Mouse (Mus musculus) liver, embryonic 15.5 days (tissue): ENCODE data around the gene 9330182L06Rik. TPM values are rescaled to one million over a fixed set of nuclear protein-coding genes. Genes with fewer than 3 reads are reported as not detected.

Experiments
- ATAC-seq: fragments of 200-750 bp; cut with Nextera tagmentation; 2 replicates; pipeline ENCODE4 v1.8.0; 2017; ENCODE audit warnings: moderate number of reproducible peaks, mild to moderate bottlenecking, moderate library complexity; ENCODE audit not compliant: insufficient read depth
- H3K27ac ChIP-seq: fragments of 300-500 bp; sonication (generic); replicated peaks from 2 replicates; pipeline ENCODE4 v1.5.1; 2015; ENCODE audit warnings: mild to moderate bottlenecking, inconsistent platforms
- H3K27me3 ChIP-seq: fragments of 300-500 bp; sonication (generic); 2 replicates; pipeline ENCODE4 v1.6.1; 2015; ENCODE audit warnings: mild to moderate bottlenecking, inconsistent platforms
- H3K36me3 ChIP-seq: fragments of 300-500 bp; sonication (generic); replicated peaks from 2 replicates; pipeline ENCODE4 v1.6.1; 2015; ENCODE audit warnings: moderate library complexity, mild to moderate bottlenecking, inconsistent platforms
- H3K4me1 ChIP-seq: fragments of 300-500 bp; sonication (generic); replicated peaks from 2 replicates; pipeline ENCODE4 v1.6.1; 2015; ENCODE audit warnings: inconsistent platforms
- H3K4me2 ChIP-seq: fragments of 300-500 bp; sonication (generic); 2 replicates; pipeline ENCODE4 v1.6.1; 2015; ENCODE audit warnings: moderate library complexity, mild to moderate bottlenecking, inconsistent platforms
- H3K4me3 ChIP-seq: fragments of 300-500 bp; sonication (generic); replicated peaks from 2 replicates; pipeline ENCODE4 v1.5.1; 2015; ENCODE audit warnings: mild to moderate bottlenecking, inconsistent platforms
- H3K9ac ChIP-seq: fragments of 300-500 bp; sonication (generic); 2 replicates; pipeline ENCODE4 v1.6.1; 2015; ENCODE audit warnings: moderate library complexity, mild to moderate bottlenecking, inconsistent platforms
- H3K9me3 ChIP-seq: fragments of 300-500 bp; sonication (generic); replicated peaks from 2 replicates; pipeline ENCODE4 v1.6.1; 2016; ENCODE audit warnings: inconsistent platforms
- WGBS: fragments of 180-500 bp; shearing (Covaris S2); methylation state at CpG from one replicate; pipeline ENCODE4 v1.1.7; 2015; ENCODE audit warnings: mixed read lengths; ENCODE audit not compliant: insufficient replicate concordance; 5-methylcytosine and 5-hydroxymethylcytosine counted together
- polyA plus RNA-seq: library from polyadenylated mRNA; unstranded; fragments of >200 nt; fragmentation: Nextera tagmentation; extraction: Ambion mirVana; gene quantifications from 2 replicates; pipeline ENCODE4 v1.2.1, GENCODE M21; 2015

Gene 9330182L06Rik
- polyA plus RNA-seq, 1 experiment from 2014 or later = 0.13 TPM

GRCm38 (mm10) chr5:9427581-9428241, 161.8 kb downstream of the 9330182L06Rik start:
- H3K27ac ChIP-seq = no peak overlapping the region
- H3K4me2 ChIP-seq = no peak overlapping the region
- no peak overlapping the region for H3K9ac ChIP-seq
- H3K4me3 ChIP-seq = no peak overlapping the region
- no peaks in the 10 kb centered on the region for H3K36me3 ChIP-seq
- H3K9me3 ChIP-seq = no peaks in the 10 kb centered on the region
- no peaks in the 10 kb centered on the region for H3K27me3 ChIP-seq
- 37% methylated on average over 10 of the region's 10 CpGs for WGBS
- H3K4me1 ChIP-seq = no peaks in the 10 kb centered on the region
- ATAC-seq = no peak

- H3K9ac ChIP-seq = no peak overlapping the region
Measured at GRCm38 (mm10) chr5:9428728-9429127, 162.8 kb downstream of the 9330182L06Rik start.

GRCm38 (mm10) chr5:9446146-9446545, 180.2 kb downstream of the 9330182L06Rik start:
- Histone ChIP-seq H3K9me3 (no peaks in the 10 kb centered on the region), H3K36me3 (no peaks in the 10 kb centered on the region), H3K9ac (no peak overlapping the region), H3K27ac (no peak overlapping the region), H3K4me1 (no peaks in the 10 kb centered on the region), H3K4me2 (no peak overlapping the region), H3K4me3 (no peak overlapping the region), H3K27me3 (no peaks in the 10 kb centered on the region)
- 0% methylated on average over 1 of the region's 1 CpGs for WGBS
- no peak for ATAC-seq

More at GRCm38 (mm10) chr5:9428728-9429127, 162.8 kb downstream of the 9330182L06Rik start:
- 35% methylated on average over 3 of the region's 3 CpGs for WGBS
- Histone ChIP-seq H3K27ac (no peak overlapping the region), H3K4me3 (no peak overlapping the region), H3K36me3 (no peaks in the 10 kb centered on the region), H3K4me2 (no peak overlapping the region), H3K4me1 (no peaks in the 10 kb centered on the region), H3K27me3 (no peaks in the 10 kb centered on the region), H3K9me3 (no peaks in the 10 kb centered on the region)
- ATAC-seq = no peak

- Histone ChIP-seq H3K4me1 (no peaks in the 10 kb centered on the region), H3K27me3 (no peaks in the 10 kb centered on the region), H3K9me3 (no peaks in the 10 kb centered on the region), H3K36me3 (no peaks in the 10 kb centered on the region), H3K9ac (no peak overlapping the region), H3K4me3 (no peak overlapping the region), H3K4me2 (no peak overlapping the region), H3K27ac (no peak overlapping the region)
- WGBS = 69% methylated on average over 6 of the region's 6 CpGs
- ATAC-seq = no peak
Measured at GRCm38 (mm10) chr5:9448931-9449330, 183.0 kb downstream of the 9330182L06Rik start.

GRCm38 (mm10) chr5:9449570-9449969, 183.7 kb downstream of the 9330182L06Rik start:
- H3K36me3 ChIP-seq = no peaks in the 10 kb centered on the region
- H3K9me3 ChIP-seq = no peaks in the 10 kb centered on the region
- H3K27me3 ChIP-seq = no peaks in the 10 kb centered on the region
- WGBS = 53% methylated on average over 5 of the region's 5 CpGs
- no peak overlapping the region for H3K27ac ChIP-seq
- no peak overlapping the region for H3K4me3 ChIP-seq
- no peak for ATAC-seq
- H3K4me2 ChIP-seq = no peak overlapping the region
- no peak overlapping the region for H3K9ac ChIP-seq
- no peaks in the 10 kb centered on the region for H3K4me1 ChIP-seq

GRCm38 (mm10) chr5:9453298-9453697, 187.4 kb downstream of the 9330182L06Rik start:
- no peak overlapping the region for H3K4me3 ChIP-seq
- no peaks in the 10 kb centered on the region for H3K4me1 ChIP-seq
- H3K36me3 ChIP-seq = no peaks in the 10 kb centered on the region
- no peak overlapping the region for H3K4me2 ChIP-seq
- no peak for ATAC-seq
- H3K9me3 ChIP-seq = no peaks in the 10 kb centered on the region
- WGBS = 69% methylated on average over 2 of the region's 2 CpGs
- no peak overlapping the region for H3K27ac ChIP-seq
- no peak overlapping the region for H3K9ac ChIP-seq
- no peaks in the 10 kb centered on the region for H3K27me3 ChIP-seq

GRCm38 (mm10) chr5:9477587-9477986, 211.7 kb downstream of the 9330182L06Rik start:
- Histone ChIP-seq H3K27me3 (no peaks in the 10 kb centered on the region), H3K9me3 (no peaks in the 10 kb centered on the region), H3K9ac (no peak overlapping the region), H3K27ac (no peak overlapping the region), H3K4me2 (no peak overlapping the region), H3K36me3 (no peaks in the 10 kb centered on the region), H3K4me1 (no peaks in the 10 kb centered on the region), H3K4me3 (no peak overlapping the region)
- no peak for ATAC-seq
- 53% methylated on average over 3 of the region's 3 CpGs for WGBS

- ATAC-seq = no peak
- H3K4me3 ChIP-seq = no peak overlapping the region
- H3K9ac ChIP-seq = no peak overlapping the region
- 26% methylated on average over 5 of the region's 5 CpGs for WGBS
- H3K27ac ChIP-seq = no peak overlapping the region
- H3K4me1 ChIP-seq = no peaks in the 10 kb centered on the region
- H3K36me3 ChIP-seq = no peaks in the 10 kb centered on the region
- no peak overlapping the region for H3K4me2 ChIP-seq
- H3K27me3 ChIP-seq = no peaks in the 10 kb centered on the region
- H3K9me3 ChIP-seq = no peaks in the 10 kb centered on the region
Measured at GRCm38 (mm10) chr5:9495456-9495855, 229.5 kb downstream of the 9330182L06Rik start.

- WGBS = 78% methylated on average over 4 of the region's 4 CpGs
- no peak overlapping the region for H3K9ac ChIP-seq
- no peaks in the 10 kb centered on the region for H3K27me3 ChIP-seq
- H3K27ac ChIP-seq = no peak overlapping the region
- H3K4me1 ChIP-seq = no peaks in the 10 kb centered on the region
- no peaks in the 10 kb centered on the region for H3K36me3 ChIP-seq
- H3K4me3 ChIP-seq = no peak overlapping the region
- H3K4me2 ChIP-seq = no peak overlapping the region
- no peak for ATAC-seq
- no peaks in the 10 kb centered on the region for H3K9me3 ChIP-seq
Measured at GRCm38 (mm10) chr5:9497235-9497634, 231.3 kb downstream of the 9330182L06Rik start.

- Histone ChIP-seq H3K4me1 (no peaks in the 10 kb centered on the region), H3K4me2 (no peak overlapping the region), H3K9me3 (no peaks in the 10 kb centered on the region), H3K4me3 (no peak overlapping the region), H3K9ac (no peak overlapping the region), H3K27ac (no peak overlapping the region), H3K36me3 (no peaks in the 10 kb centered on the region), H3K27me3 (no peaks in the 10 kb centered on the region)
- 49% methylated on average over 1 of the region's 1 CpGs for WGBS
- ATAC-seq = no peak
Measured at GRCm38 (mm10) chr5:9511027-9511426, 245.1 kb downstream of the 9330182L06Rik start.

GRCm38 (mm10) chr5:9525507-9525906, 259.6 kb downstream of the 9330182L06Rik start:
- H3K9me3 ChIP-seq = no peaks in the 10 kb centered on the region
- no peak for ATAC-seq
- no peaks in the 10 kb centered on the region for H3K36me3 ChIP-seq
- H3K27me3 ChIP-seq = no peaks in the 10 kb centered on the region
- no peak overlapping the region for H3K27ac ChIP-seq
- 44% methylated on average over 4 of the region's 4 CpGs for WGBS
- H3K4me1 ChIP-seq = no peaks in the 10 kb centered on the region
- H3K9ac ChIP-seq = no peak overlapping the region
- H3K4me3 ChIP-seq = no peak overlapping the region
- H3K4me2 ChIP-seq = no peak overlapping the region
